Mouse (Mus musculus) hindbrain, embryonic 15.5 days (tissue): Measurements from ENCODE around the gene Eif2b3. TPM values are rescaled to one million over a fixed set of nuclear protein-coding genes. Genes with fewer than 3 reads are reported as not detected.
A peak's percentile ranks its signal among the peaks of the same experiment; 100 is the strongest.

Experiments
- ATAC-seq: fragments of 200-750 bp; cut with Nextera tagmentation; 2 replicates; pipeline ENCODE4 v1.8.0; 2017; ENCODE audit warnings: low read depth, moderate number of reproducible peaks, moderate TSS enrichment; ENCODE audit not compliant: low FRiP score
- H3K27ac ChIP-seq: fragments of 300-500 bp; sonication (generic); replicated peaks from 2 replicates; pipeline ENCODE4 v1.5.1; 2015; ENCODE audit warnings: mild to moderate bottlenecking, inconsistent platforms
- H3K27me3 ChIP-seq: fragments of 300-500 bp; sonication (generic); 2 replicates; pipeline ENCODE4 v1.6.1; 2015; ENCODE audit warnings: control low read depth, inconsistent platforms
- H3K36me3 ChIP-seq: fragments of 300-500 bp; sonication (generic); 2 replicates; pipeline ENCODE4 v1.6.1; 2015; ENCODE audit warnings: control low read depth, inconsistent platforms
- H3K4me1 ChIP-seq: fragments of 300-500 bp; sonication (generic); replicated peaks from 2 replicates; pipeline ENCODE4 v1.6.1; 2015; ENCODE audit warnings: control low read depth, inconsistent platforms
- H3K4me2 ChIP-seq: fragments of 300-500 bp; sonication (generic); 2 replicates; pipeline ENCODE4 v1.6.1; 2015; ENCODE audit warnings: moderate library complexity, mild to moderate bottlenecking, inconsistent platforms
- H3K4me3 ChIP-seq: fragments of 300-500 bp; sonication (generic); 2 replicates; pipeline ENCODE4 v1.5.1; 2015; ENCODE audit warnings: mild to moderate bottlenecking, inconsistent platforms
- H3K9ac ChIP-seq: fragments of 300-500 bp; sonication (generic); 2 replicates; pipeline ENCODE4 v1.6.1; 2015; ENCODE audit warnings: inconsistent platforms
- H3K9me3 ChIP-seq: fragments of 300-500 bp; sonication (generic); 2 replicates; pipeline ENCODE4 v1.6.1; 2016; ENCODE audit warnings: control low read depth, inconsistent platforms
- WGBS: fragments of 180-500 bp; shearing (Covaris S2); methylation state at CpG from one replicate; pipeline ENCODE4 v1.1.7; 2015; 5-methylcytosine and 5-hydroxymethylcytosine counted together
- polyA plus RNA-seq: library from polyadenylated mRNA; unstranded; fragments of >200 nt; fragmentation: Nextera tagmentation; extraction: Ambion mirVana; gene quantifications from 2 replicates; pipeline ENCODE4 v1.2.1, GENCODE M21; 2015

Eif2b3 gene
- polyA plus RNA-seq, 1 experiment from 2014 or later = 46.8 TPM

GRCm38 (mm10) chr4:116999513-117000154 is 19.6 kb upstream of the Eif2b3 start:
- Histone ChIP-seq H3K27me3 (no peaks in the 10 kb centered on the region), H3K4me3 (no peak overlapping the region), H3K36me3 (peaks cover 41% of the 10 kb centered on the region), H3K27ac (no peak overlapping the region), H3K9ac (no peak overlapping the region), H3K4me1 (peaks cover 16% of the 10 kb centered on the region), H3K4me2 (no peak overlapping the region), H3K9me3 (no peaks in the 10 kb centered on the region)
- WGBS = 94% methylated on average over 17 of the region's 17 CpGs
- no peak for ATAC-seq

GRCm38 (mm10) chr4:117001957-117002356 is 17.2 kb upstream of the Eif2b3 start:
- H3K27me3 ChIP-seq = no peaks in the 10 kb centered on the region
- WGBS = 91% methylated on average over 16 of the region's 16 CpGs
- H3K36me3 ChIP-seq = peaks cover 45% of the 10 kb centered on the region
- H3K4me2 ChIP-seq = no peak overlapping the region
- no peaks in the 10 kb centered on the region for H3K9me3 ChIP-seq
- no peak for ATAC-seq
- H3K27ac ChIP-seq = no peak overlapping the region
- no peak overlapping the region for H3K9ac ChIP-seq
- H3K4me3 ChIP-seq = no peak overlapping the region
- H3K4me1 ChIP-seq = no peaks in the 10 kb centered on the region

DNA sequence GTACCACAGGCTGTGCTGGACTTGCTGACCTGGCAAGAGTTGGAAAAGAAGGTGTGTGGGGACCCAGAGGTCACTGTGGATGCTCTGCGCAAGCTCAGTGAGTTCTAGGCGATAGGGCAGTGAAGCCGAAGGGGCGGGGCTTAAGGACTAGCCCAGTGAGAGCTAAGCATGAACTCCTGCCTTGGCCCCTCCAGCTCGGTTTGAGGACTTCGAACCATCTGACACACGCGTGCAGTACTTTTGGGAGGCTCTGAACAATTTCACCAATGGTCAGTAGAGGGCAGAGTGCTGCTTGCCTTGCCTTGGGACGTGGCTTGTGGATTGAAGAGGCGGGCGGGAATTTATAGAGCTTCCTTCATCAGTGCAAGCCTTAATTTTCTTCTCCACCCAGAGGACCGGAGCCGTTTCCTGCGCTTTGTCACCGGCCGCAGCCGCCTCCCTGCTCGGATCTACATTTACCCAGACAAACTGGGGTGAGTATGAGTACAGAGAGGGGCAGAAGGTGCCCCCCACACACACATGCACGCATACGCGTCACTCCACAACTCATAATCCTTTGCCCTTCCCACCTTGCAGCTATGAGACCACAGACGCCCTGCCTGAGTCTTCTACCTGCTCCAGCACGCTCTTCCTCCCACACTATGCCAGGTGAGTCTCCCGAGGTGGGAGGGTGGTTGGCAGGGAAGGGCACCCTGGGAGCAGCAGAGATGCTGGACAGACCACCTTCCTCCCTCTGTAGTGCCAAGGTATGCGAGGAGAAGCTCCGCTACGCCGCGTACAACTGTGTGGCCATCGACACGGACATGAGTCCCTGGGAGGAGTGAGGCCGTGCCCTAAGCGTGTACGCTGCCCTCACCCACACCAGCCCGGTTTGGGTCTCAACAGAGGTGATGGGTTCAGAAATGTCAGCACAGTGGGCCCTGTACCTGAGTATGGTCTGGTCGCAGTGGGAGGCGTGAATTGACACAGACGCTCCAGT is 16.4 kb upstream of the Eif2b3 start:
- H3K4me2 ChIP-seq = no peak overlapping the region
- no peaks in the 10 kb centered on the region for H3K27me3 ChIP-seq
- no peak overlapping the region for H3K9ac ChIP-seq
- no peaks in the 10 kb centered on the region for H3K9me3 ChIP-seq
- peaks cover 45% of the 10 kb centered on the region for H3K36me3 ChIP-seq
- ATAC-seq = peak; percentile 59; the same call in 1 of the 2 replicates
- no peak overlapping the region for H3K4me3 ChIP-seq
- no peaks in the 10 kb centered on the region for H3K4me1 ChIP-seq
- 58% methylated on average over 38 of the region's 38 CpGs for WGBS
- H3K27ac ChIP-seq = no peak overlapping the region

GRCm38 (mm10) chr4:117004649-117005048 is 14.6 kb upstream of the Eif2b3 start:
- Histone ChIP-seq H3K9me3 (no peaks in the 10 kb centered on the region), H3K27ac (no peak overlapping the region), H3K9ac (no peak overlapping the region), H3K4me1 (no peaks in the 10 kb centered on the region), H3K36me3 (peaks cover 33% of the 10 kb centered on the region), H3K27me3 (no peaks in the 10 kb centered on the region), H3K4me3 (no peak overlapping the region), H3K4me2 (no peak overlapping the region)
- 77% methylated on average over 4 of the region's 4 CpGs for WGBS
- no peak for ATAC-seq

DNA sequence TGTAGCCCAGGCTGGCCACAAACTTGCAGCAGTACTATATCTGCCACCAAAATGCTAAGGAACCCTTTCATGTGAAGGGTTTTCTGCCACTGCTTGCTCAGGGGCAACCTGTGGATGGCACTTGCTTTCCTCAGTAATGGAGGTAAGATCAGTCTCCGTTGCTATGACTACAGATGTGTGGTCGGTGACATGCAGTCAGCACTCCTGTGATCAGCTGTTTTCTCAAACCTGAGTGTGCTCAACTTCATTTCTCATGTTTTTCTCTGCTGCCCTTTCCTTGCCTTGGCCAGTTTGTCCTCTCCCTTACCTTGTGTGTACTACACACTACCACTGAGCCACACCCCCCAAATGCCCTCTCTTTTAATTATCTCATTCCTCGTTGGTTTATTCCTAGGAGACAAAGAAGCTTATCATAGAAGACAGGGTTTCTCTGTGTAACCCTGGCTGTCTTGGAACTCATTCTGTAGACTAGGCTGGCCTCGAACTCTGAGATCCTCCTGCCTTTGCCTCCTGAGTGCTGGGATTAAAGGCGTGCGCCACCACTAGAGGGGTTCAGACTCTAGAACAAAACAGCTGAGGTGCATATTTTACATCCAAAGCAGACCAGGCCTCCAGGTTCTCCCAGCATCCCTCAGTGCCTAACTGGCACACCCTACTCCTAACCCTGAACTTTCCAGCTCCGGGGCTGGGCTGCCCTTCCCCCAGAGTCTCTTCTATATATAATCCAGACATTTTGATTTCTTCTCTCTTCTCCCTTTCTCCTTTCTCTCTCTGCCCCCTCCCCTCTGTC is 13.4 kb upstream of the Eif2b3 start:
- Histone ChIP-seq H3K36me3 (peaks cover 22% of the 10 kb centered on the region), H3K9me3 (no peaks in the 10 kb centered on the region), H3K27ac (no peak overlapping the region), H3K4me3 (no peak overlapping the region), H3K4me1 (no peaks in the 10 kb centered on the region), H3K27me3 (no peaks in the 10 kb centered on the region), H3K4me2 (no peak overlapping the region), H3K9ac (no peak overlapping the region)
- ATAC-seq = no peak
- 77% methylated on average over 7 of the region's 7 CpGs for WGBS

DNA sequence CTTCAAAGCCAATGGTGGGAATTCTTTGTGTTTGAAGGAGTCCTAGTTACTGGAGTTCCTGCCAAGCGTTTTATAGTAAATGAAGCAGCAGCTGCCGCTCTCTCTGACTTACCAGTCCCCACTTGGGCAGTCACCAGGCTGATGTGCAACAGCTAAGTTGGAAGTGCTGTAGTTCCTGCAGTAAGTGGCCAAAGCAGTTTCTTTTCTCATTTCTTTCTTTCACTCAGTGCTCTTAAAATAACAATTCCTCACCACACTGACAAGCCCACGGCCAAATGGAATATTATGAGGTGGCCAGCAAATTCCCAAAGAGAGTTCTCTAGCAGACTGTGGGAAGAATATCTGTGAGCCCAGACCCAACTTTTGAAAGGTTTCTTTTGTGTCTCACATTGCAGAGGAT is 12.1 kb upstream of the Eif2b3 start:
- Histone ChIP-seq H3K27me3 (no peaks in the 10 kb centered on the region), H3K9me3 (no peaks in the 10 kb centered on the region), H3K4me1 (no peaks in the 10 kb centered on the region), H3K4me3 (no peak overlapping the region), H3K9ac (no peak overlapping the region), H3K36me3 (peaks cover 21% of the 10 kb centered on the region), H3K4me2 (no peak overlapping the region), H3K27ac (no peak overlapping the region)
- 68% methylated on average over 3 of the region's 3 CpGs for WGBS
- ATAC-seq = no peak

GRCm38 (mm10) chr4:117010231-117010630 is 9.0 kb upstream of the Eif2b3 start:
- Histone ChIP-seq H3K9me3 (no peaks in the 10 kb centered on the region), H3K4me1 (no peaks in the 10 kb centered on the region), H3K9ac (no peak overlapping the region), H3K36me3 (no peaks in the 10 kb centered on the region), H3K27me3 (no peaks in the 10 kb centered on the region), H3K4me3 (no peak overlapping the region), H3K4me2 (no peak overlapping the region), H3K27ac (no peak overlapping the region)
- WGBS = 86% methylated on average over 5 of the region's 5 CpGs
- no peak for ATAC-seq

DNA sequence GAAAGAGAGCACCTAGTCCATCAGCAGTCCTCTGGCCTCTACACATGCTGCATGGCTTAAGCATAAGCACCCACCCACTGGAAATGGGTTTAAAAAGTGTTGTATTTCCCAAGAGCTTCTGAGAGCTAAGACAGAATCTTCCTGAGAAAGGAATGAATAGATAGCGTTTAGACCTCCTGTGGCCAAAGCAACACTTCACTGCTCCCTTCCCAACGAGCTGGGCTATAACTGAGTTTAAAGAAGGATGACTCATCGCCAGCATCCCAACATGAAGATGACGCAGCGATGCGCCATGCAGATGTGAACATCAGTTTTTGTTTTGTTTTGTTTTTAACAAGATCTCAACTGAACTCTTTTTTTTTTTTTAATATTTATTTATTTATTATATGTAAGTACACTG is 5.6 kb upstream of the Eif2b3 start:
- Histone ChIP-seq H3K9me3 (no peaks in the 10 kb centered on the region), H3K4me3 (no peak overlapping the region), H3K4me2 (no peak overlapping the region), H3K9ac (no peak overlapping the region), H3K27me3 (no peaks in the 10 kb centered on the region), H3K36me3 (no peaks in the 10 kb centered on the region), H3K27ac (no peak overlapping the region), H3K4me1 (no peaks in the 10 kb centered on the region)
- 84% methylated on average over 6 of the region's 6 CpGs for WGBS
- no peak for ATAC-seq

GRCm38 (mm10) chr4:117014901-117015415 is 4.2 kb upstream of the Eif2b3 start:
- no peaks in the 10 kb centered on the region for H3K9me3 ChIP-seq
- 78% methylated on average over 4 of the region's 4 CpGs for WGBS
- H3K27me3 ChIP-seq = no peaks in the 10 kb centered on the region
- H3K9ac ChIP-seq = no peak overlapping the region
- no peak overlapping the region for H3K4me2 ChIP-seq
- peaks cover 3% of the 10 kb centered on the region for H3K4me1 ChIP-seq
- no peak overlapping the region for H3K27ac ChIP-seq
- H3K36me3 ChIP-seq = no peaks in the 10 kb centered on the region
- no peak for ATAC-seq
- H3K4me3 ChIP-seq = no peak overlapping the region

DNA sequence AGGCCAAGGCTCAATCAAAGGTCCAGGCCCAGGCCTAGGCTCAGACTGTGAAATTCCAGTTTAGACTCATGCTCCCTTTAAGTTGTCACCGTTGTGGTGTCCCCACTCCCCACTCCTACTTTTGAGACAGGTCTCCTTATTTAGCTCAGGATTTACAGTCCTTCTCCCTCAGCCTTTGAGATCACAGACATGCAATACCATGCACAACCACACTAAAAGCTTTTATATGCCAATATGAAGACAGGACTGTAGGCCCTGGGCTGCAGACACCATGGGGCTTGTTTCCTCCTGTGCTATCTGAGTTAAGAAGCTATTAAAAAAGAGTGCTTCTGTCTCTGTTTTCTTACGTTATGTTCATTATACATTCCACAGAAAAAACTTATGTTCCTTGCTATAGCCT is 1.5 kb upstream of the Eif2b3 start:
- peaks cover 6% of the 10 kb centered on the region for H3K36me3 ChIP-seq
- 90% methylated on average over 2 of the region's 2 CpGs for WGBS
- H3K4me2 ChIP-seq = no peak overlapping the region
- no peak overlapping the region for H3K27ac ChIP-seq
- no peaks in the 10 kb centered on the region for H3K9me3 ChIP-seq
- no peak for ATAC-seq
- no peak overlapping the region for H3K9ac ChIP-seq
- no peak overlapping the region for H3K4me3 ChIP-seq
- H3K4me1 ChIP-seq = peaks cover 11% of the 10 kb centered on the region
- no peaks in the 10 kb centered on the region for H3K27me3 ChIP-seq

DNA sequence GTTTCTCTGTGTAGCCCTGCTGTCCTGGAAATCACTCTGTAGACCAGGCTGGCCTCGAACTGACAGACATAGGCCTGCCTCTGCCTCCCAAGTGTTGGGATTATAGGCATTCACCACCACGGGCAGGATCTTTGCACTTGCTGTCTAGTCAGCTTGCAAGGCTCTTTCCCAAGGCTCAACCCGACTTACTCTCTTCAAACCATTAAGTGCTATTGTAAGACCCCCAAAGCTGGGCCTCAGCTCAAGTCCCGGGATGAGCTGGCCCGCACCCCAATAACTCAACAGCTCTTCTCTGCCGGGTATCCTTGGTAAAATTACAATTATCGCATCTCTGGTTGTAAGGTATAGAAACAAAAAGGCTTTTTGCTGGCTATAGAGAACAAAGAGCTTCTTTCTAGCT is 875 bp upstream of the Eif2b3 start:
- no peaks in the 10 kb centered on the region for H3K9me3 ChIP-seq
- no peaks in the 10 kb centered on the region for H3K27me3 ChIP-seq
- peaks cover 11% of the 10 kb centered on the region for H3K4me1 ChIP-seq
- no peak overlapping the region for H3K9ac ChIP-seq
- peaks cover 12% of the 10 kb centered on the region for H3K36me3 ChIP-seq
- ATAC-seq = no peak
- no peak overlapping the region for H3K27ac ChIP-seq
- H3K4me3 ChIP-seq = no peak overlapping the region
- no peak overlapping the region for H3K4me2 ChIP-seq
- 88% methylated on average over 7 of the region's 7 CpGs for WGBS

GRCm38 (mm10) chr4:117023469-117023868 is 4.3 kb downstream of the Eif2b3 start:
- 95% methylated on average over 4 of the region's 4 CpGs for WGBS
- Histone ChIP-seq H3K4me2 (no peak overlapping the region), H3K9me3 (no peaks in the 10 kb centered on the region), H3K4me1 (peaks cover 11% of the 10 kb centered on the region), H3K36me3 (peaks cover 23% of the 10 kb centered on the region), H3K27me3 (no peaks in the 10 kb centered on the region), H3K9ac (no peak overlapping the region), H3K27ac (no peak overlapping the region), H3K4me3 (no peak overlapping the region)
- no peak for ATAC-seq
